Mouse (Mus musculus): Measurements from ENCODE around the gene Glcci1.

- TF ChIP-seq CTCF (conservative IDR thresholded peaks at IDR 0.05 in 1 of 2, IDR thresholded peaks at IDR 0.05 in 1 of 2; ENCODE audit: low read depth in 2 of 2, low read length in 2 of 2) (no peak), E2F4 (IDR thresholded peaks at IDR 0.05; ENCODE audit: insufficient replicate concordance, low read depth, low read length) (no peak), RCOR1 (conservative IDR thresholded peaks at IDR 0.05; ENCODE audit: low read depth, low read length) (no peak), MAX (IDR thresholded peaks at IDR 0.05; ENCODE audit: low read length) (no peak), POLR2A (IDR thresholded peaks at IDR 0.05; ENCODE audit: low read depth, low read length) (no peak), ETS1 (conservative IDR thresholded peaks at IDR 0.05; ENCODE audit: low read depth, low read length) (peak; percentile 27; the same call in 1 of the 2 replicates), MAZ (IDR thresholded peaks at IDR 0.05; ENCODE audit: low read depth, low read length) (no peak), GABPA (IDR thresholded peaks at IDR 0.05; ENCODE audit: insufficient replicate concordance, low read depth, low read length) (no peak), USF2 (conservative IDR thresholded peaks at IDR 0.05; ENCODE audit: low read depth, low read length) (no peak), TBP (conservative IDR thresholded peaks at IDR 0.05; ENCODE audit: low read depth, low read length) (no peak), RAD21 (IDR thresholded peaks at IDR 0.05; ENCODE audit: low read depth, low read length) (no peak), ELF1 (IDR thresholded peaks at IDR 0.05; ENCODE audit: low read depth, low read length) (no peak), ZNF384 (IDR thresholded peaks at IDR 0.05; ENCODE audit: low read depth, low read length) (no peak), HCFC1 (IDR thresholded peaks at IDR 0.05; ENCODE audit: low read depth, low read length) (no peak)
Observed at GRCm38 (mm10) chr6:8498961-8499360, 10.4 kb upstream of the Glcci1 start.
